Mouse (Mus musculus) CH12.LX (cell line): ENCODE results near the gene Rft1.

ENCODE experiments used
- CTCF ChIP-seq, 2 experiments: IDR thresholded peaks in 1 of 2; conservative IDR thresholded peaks in 1 of 2; 2 replicates each; pipeline ENCODE4 v1.5.1; 2011 to 2012; ENCODE audit warnings: low read depth in 2 of 2, low read length in 2 of 2, improper control_type of control experiment in 1 of 2, inconsistent platforms in 1 of 2, mild to moderate bottlenecking in 1 of 2, moderate library complexity in 1 of 2
- ETS1 ChIP-seq: conservative IDR thresholded peaks from 2 replicates; pipeline ENCODE4 v1.6.1; 2012; ENCODE audit warnings: low read depth, mild to moderate bottlenecking, inconsistent platforms, low read length, improper control_type of control experiment, moderate library complexity
- HCFC1 ChIP-seq: IDR thresholded peaks from 2 replicates; pipeline ENCODE4 v1.6.1; 2012; ENCODE audit warnings: low read depth, mild to moderate bottlenecking, inconsistent platforms, low read length, improper control_type of control experiment

DNA sequence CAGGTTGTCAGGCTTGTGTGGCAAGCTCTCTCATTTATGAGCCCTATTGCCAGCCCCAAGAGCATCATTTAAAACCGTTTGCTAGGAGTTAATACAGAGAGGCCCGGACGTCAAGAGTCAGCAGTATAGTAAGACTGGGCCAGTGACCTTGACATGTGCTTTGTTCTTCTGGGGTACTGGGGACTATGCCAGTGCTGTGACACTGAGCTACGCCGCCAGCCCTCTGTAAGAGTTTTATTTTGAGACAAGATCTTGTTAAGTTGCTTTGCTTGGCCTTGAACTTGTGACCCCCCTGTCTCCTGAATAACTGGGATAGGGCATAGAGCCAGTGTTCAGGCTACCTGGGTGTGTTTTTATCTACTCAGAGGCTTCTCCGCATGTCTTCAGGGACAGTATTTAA lies 38.3 kb downstream of the Rft1 start:
- no peak for TF ChIP-seq CTCF (conservative IDR thresholded peaks at IDR 0.05 in 1 of 2, IDR thresholded peaks at IDR 0.05 in 1 of 2; ENCODE audit: low read depth in 2 of 2, low read length in 2 of 2)
- no peak for TF ChIP-seq ETS1
- TF ChIP-seq HCFC1: no peak
